Mouse (Mus musculus) lung, embryonic 15.5 days (tissue): ENCODE measurements around the gene Trim56. TPM values are rescaled to one million over a fixed set of nuclear protein-coding genes. Genes with fewer than 3 reads are reported as not detected.
"Not testable (repeated sequence)": the region's sequence is repeated elsewhere in the genome, so short reads cannot be mapped to it uniquely, and the experiment has no call there.

ENCODE experiments used
- ATAC-seq: fragments of 200-750 bp; cut with Nextera tagmentation; 2 replicates; pipeline ENCODE4 v1.8.0; 2017; ENCODE audit warnings: moderate number of reproducible peaks, borderline replicate concordance; ENCODE audit not compliant: low FRiP score, low TSS enrichment; ENCODE audit errors: extremely low read depth
- H3K27ac ChIP-seq: fragments of 300-500 bp; sonication (generic); 2 replicates; pipeline ENCODE4 v1.5.1; 2015; ENCODE audit warnings: moderate library complexity, mild to moderate bottlenecking, inconsistent platforms
- H3K27me3 ChIP-seq: fragments of 300-500 bp; sonication (generic); 2 replicates; pipeline ENCODE4 v1.6.1; 2015; ENCODE audit warnings: inconsistent platforms
- H3K36me3 ChIP-seq: fragments of 300-500 bp; sonication (generic); 2 replicates; pipeline ENCODE4 v1.6.1; 2015; ENCODE audit warnings: inconsistent platforms
- H3K4me1 ChIP-seq: fragments of 300-500 bp; sonication (generic); 2 replicates; pipeline ENCODE4 v1.6.1; 2015; ENCODE audit warnings: inconsistent platforms
- H3K4me2 ChIP-seq: fragments of 300-500 bp; sonication (generic); 2 replicates; pipeline ENCODE4 v1.6.1; 2015; ENCODE audit warnings: inconsistent platforms, mild to moderate bottlenecking, moderate library complexity
- H3K4me3 ChIP-seq: fragments of 300-500 bp; sonication (generic); 2 replicates; pipeline ENCODE4 v1.5.1; 2015; ENCODE audit warnings: mild to moderate bottlenecking, inconsistent platforms
- H3K9ac ChIP-seq: fragments of 300-500 bp; sonication (generic); 2 replicates; pipeline ENCODE4 v1.6.1; 2015; ENCODE audit warnings: inconsistent platforms
- H3K9me3 ChIP-seq: fragments of 300-500 bp; sonication (generic); 2 replicates; pipeline ENCODE4 v1.6.1; 2016; ENCODE audit warnings: inconsistent platforms
- WGBS: fragments of 180-500 bp; shearing (Covaris S2); methylation state at CpG from one replicate; pipeline ENCODE4 v1.1.7; 2015; 5-methylcytosine and 5-hydroxymethylcytosine counted together
- polyA plus RNA-seq: library from polyadenylated mRNA; unstranded; fragments of >200 nt; fragmentation: Nextera tagmentation; extraction: Ambion mirVana; gene quantifications from 2 replicates; pipeline ENCODE4 v1.2.1, GENCODE M21; 2015

The Trim56 gene
- 9.8 and 10.5 TPM in 2 replicates for polyA plus RNA-seq

DNA sequence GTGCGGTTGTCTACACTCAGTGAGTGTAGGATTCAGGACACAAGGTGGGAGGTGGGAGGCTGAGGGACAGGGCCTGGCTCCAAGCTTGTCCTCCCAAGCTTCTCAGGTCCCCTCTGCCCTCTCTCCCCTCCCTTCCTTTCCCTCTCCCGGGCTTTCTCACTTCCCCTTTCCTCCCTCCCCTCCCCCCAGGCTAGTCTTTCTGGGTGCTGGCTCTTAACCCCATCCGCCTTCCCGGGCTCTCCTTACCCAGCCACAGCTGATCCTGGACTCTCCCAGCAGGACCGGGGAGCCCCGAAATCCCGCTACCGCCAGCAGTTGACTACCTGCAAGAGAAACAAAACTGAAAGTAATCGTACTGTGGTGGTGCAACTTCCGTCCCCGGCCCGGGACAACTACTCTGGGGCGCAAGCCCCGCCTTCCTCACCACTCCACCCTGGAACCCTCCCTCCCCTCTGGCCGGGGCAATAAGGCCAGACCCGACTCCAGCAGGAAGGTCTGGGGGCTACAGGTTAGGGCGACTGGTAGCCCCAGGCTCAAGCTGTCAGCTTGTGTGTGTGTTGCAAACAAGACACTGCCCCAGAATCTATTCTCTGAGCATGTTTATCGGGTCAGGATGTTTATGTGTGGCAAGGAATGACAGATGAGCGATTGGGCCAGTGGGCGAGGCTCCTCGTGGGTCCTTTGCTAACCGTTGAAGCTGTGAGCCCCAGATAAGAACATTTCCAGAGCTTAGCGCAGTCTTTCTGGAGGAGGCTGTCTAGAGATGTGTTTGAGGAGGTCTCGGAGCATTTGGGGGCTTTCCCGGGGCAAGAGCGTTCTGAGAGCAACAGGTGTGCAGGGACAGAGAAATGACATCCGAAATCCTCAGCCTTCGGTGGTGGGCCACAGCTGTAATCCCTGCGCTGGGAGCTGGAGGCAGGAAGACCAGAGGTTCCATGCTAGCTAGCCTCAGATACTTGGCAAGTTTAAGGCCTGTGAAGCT, at the start of gene Trim56:
Gene Trim56 (minus strand): TSS at position 344 of the 982 bp plus-strand sequence.
- peak; percentile 84 for ATAC-seq
- Histone ChIP-seq H3K4me2 (peak within 1 kb of the TSS; percentile 85), H3K36me3 (peaks cover 25% of the 10 kb centered on the region), H3K9me3 (no peaks in the 10 kb centered on the region), H3K4me1 (peaks cover 16% of the 10 kb centered on the region), H3K9ac (peak within 1 kb of the TSS; percentile 70), H3K27ac (peak within 1 kb of the TSS; percentile 75), H3K4me3 (peak within 1 kb of the TSS; percentile 75), H3K27me3 (no peaks in the 10 kb centered on the region)
- WGBS = 3% methylated on average over 29 of the region's 29 CpGs

DNA sequence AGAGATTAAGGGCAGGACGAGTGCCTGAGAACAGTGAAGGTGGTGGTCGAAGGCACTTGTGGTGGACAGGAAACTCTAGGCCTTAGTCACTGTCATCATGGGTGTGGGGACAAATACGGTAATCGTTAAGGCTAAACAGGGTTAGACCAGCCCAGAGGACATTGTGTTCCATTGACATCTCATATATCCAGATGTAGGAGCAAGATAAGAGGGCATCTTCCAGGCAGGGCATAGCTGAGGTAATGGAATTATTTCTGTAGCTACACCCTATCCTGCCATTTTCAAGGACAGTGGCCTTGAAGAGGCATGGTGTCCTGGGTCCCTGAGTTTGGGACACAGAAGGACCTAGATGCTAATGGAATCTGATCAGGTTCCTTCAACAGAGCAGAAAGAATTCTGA, 45.8 kb upstream of the Trim56 start:
- H3K36me3 ChIP-seq = no peaks in the 10 kb centered on the region
- no peaks in the 10 kb centered on the region for H3K27me3 ChIP-seq
- H3K9me3 ChIP-seq = no peaks in the 10 kb centered on the region; the same call in 1 of the 2 replicates
- H3K4me1 ChIP-seq = no peaks in the 10 kb centered on the region
- H3K27ac ChIP-seq = no peak overlapping the region
- no peak overlapping the region for H3K4me2 ChIP-seq
- no peak overlapping the region for H3K9ac ChIP-seq
- no peak for ATAC-seq
- H3K4me3 ChIP-seq = no peak overlapping the region
- WGBS = 64% methylated on average over 4 of the region's 4 CpGs

- Histone ChIP-seq H3K4me1 (no peaks in the 10 kb centered on the region), H3K4me3 (no peak overlapping the region), H3K4me2 (no peak overlapping the region), H3K9me3 (no peaks in the 10 kb centered on the region; the same call in 1 of the 2 replicates), H3K36me3 (no peaks in the 10 kb centered on the region), H3K27me3 (no peaks in the 10 kb centered on the region), H3K9ac (no peak overlapping the region), H3K27ac (no peak overlapping the region)
- 26% methylated on average over 11 of the region's 11 CpGs for WGBS
- no peak for ATAC-seq
Observed at GRCm38 (mm10) chr5:137159461-137159860, 43.5 kb upstream of the Trim56 start.

- no peak overlapping the region for H3K27ac ChIP-seq
- H3K4me2 ChIP-seq = no peak overlapping the region
- H3K4me1 ChIP-seq = no peaks in the 10 kb centered on the region
- H3K9ac ChIP-seq = no peak overlapping the region
- no peaks in the 10 kb centered on the region for H3K27me3 ChIP-seq
- 86% methylated on average over 5 of the region's 5 CpGs for WGBS
- H3K4me3 ChIP-seq = no peak overlapping the region
- H3K9me3 ChIP-seq = peaks cover 4% of the 10 kb centered on the region; the same call in 1 of the 2 replicates
- no peaks in the 10 kb centered on the region for H3K36me3 ChIP-seq
- no peak for ATAC-seq
Observed at GRCm38 (mm10) chr5:137153289-137153688, 37.3 kb upstream of the Trim56 start.

GRCm38 (mm10) chr5:137152623-137153022, 36.6 kb upstream of the Trim56 start:
- H3K4me3 ChIP-seq = no peak overlapping the region
- no peak overlapping the region for H3K4me2 ChIP-seq
- 54% methylated on average over 2 of the region's 2 CpGs for WGBS
- H3K4me1 ChIP-seq = no peaks in the 10 kb centered on the region
- ATAC-seq = no peak; the same call in 1 of the 2 replicates
- H3K27ac ChIP-seq = no peak overlapping the region
- no peaks in the 10 kb centered on the region for H3K27me3 ChIP-seq
- H3K9ac ChIP-seq = no peak overlapping the region
- H3K36me3 ChIP-seq = no peaks in the 10 kb centered on the region
- H3K9me3 ChIP-seq = peaks cover 4% of the 10 kb centered on the region; the same call in 1 of the 2 replicates

DNA sequence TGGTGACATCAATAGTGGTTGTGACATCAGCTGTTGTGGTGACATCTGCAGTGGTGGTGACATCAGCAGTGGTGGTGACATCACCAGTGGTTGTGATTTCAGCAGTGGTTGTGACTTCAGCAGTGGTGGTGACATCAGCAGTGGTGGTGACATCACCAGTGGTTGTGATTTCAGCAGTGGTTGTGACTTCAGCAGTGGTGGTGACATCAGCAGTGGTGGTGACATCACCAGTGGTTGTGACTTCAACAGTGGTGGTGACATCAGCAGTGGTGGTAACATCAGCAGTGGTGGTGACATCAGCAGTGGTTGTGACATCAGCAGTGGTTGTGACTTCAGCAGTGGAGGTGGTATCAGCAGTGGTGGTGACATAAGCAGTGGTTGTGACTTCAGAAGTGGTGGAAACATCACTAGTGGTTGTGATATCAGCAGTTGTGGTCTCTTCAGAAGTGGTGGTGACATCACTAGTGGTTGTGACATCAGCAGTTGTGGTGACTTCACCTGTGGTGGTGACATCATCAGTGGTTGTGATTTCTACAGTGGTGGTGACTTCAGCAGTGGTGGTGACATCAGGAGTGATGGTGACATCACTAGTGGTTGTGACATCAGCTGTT, 33.4 kb upstream of the Trim56 start, which contains the start of gene Muc3:
Gene Muc3 (minus strand): TSS at position 51 of the 611 bp plus-strand sequence.
- not testable (repeated sequence) for H3K4me3 ChIP-seq, H3K4me1 ChIP-seq, H3K9me3 ChIP-seq, ATAC-seq, H3K4me2 ChIP-seq, H3K9ac ChIP-seq, H3K36me3 ChIP-seq, H3K27ac ChIP-seq, H3K27me3 ChIP-seq

DNA sequence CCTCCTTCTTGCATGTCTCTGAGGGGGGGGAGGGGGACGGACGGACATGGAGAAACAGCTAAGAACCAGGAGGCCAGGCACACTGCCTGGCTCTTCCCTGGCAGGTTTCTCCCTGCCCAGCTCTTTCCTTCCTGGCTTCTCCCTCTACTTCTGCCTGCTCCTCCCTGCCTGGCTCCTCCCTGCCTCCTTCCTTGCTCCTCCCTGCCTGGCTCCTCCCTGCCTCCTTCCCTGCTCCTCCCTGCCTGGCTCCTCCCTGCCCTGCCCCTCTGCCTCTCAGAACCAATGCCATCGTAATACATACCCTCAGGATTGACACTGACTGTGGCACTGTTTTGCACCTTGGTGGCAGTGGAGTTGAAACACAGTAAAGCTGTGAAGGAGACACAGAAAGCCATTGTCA, 24.8 kb upstream of the Trim56 start:
- WGBS = 22% methylated on average over 3 of the region's 3 CpGs
- no peak overlapping the region for H3K27ac ChIP-seq
- H3K27me3 ChIP-seq = no peaks in the 10 kb centered on the region
- no peak overlapping the region for H3K9ac ChIP-seq
- H3K4me1 ChIP-seq = no peaks in the 10 kb centered on the region
- no peaks in the 10 kb centered on the region for H3K9me3 ChIP-seq
- H3K36me3 ChIP-seq = no peaks in the 10 kb centered on the region
- no peak for ATAC-seq
- H3K4me2 ChIP-seq = no peak overlapping the region
- no peak overlapping the region for H3K4me3 ChIP-seq

GRCm38 (mm10) chr5:137138977-137139376, 23.0 kb upstream of the Trim56 start:
- H3K9me3 ChIP-seq = no peaks in the 10 kb centered on the region
- H3K36me3 ChIP-seq = no peaks in the 10 kb centered on the region
- 74% methylated on average over 10 of the region's 10 CpGs for WGBS
- no peak overlapping the region for H3K4me2 ChIP-seq
- H3K9ac ChIP-seq = no peak overlapping the region
- H3K4me1 ChIP-seq = no peaks in the 10 kb centered on the region
- no peak for ATAC-seq
- no peaks in the 10 kb centered on the region for H3K27me3 ChIP-seq
- H3K4me3 ChIP-seq = no peak overlapping the region
- H3K27ac ChIP-seq = no peak overlapping the region

- H3K4me3 ChIP-seq = no peak overlapping the region
- no peaks in the 10 kb centered on the region for H3K27me3 ChIP-seq
- H3K27ac ChIP-seq = no peak overlapping the region
- H3K36me3 ChIP-seq = no peaks in the 10 kb centered on the region
- 28% methylated on average over 11 of the region's 11 CpGs for WGBS
- ATAC-seq = no peak
- no peaks in the 10 kb centered on the region for H3K4me1 ChIP-seq
- H3K4me2 ChIP-seq = no peak overlapping the region
- H3K9me3 ChIP-seq = no peaks in the 10 kb centered on the region
- H3K9ac ChIP-seq = no peak overlapping the region
Observed at GRCm38 (mm10) chr5:137134959-137135358, 18.9 kb upstream of the Trim56 start.

DNA sequence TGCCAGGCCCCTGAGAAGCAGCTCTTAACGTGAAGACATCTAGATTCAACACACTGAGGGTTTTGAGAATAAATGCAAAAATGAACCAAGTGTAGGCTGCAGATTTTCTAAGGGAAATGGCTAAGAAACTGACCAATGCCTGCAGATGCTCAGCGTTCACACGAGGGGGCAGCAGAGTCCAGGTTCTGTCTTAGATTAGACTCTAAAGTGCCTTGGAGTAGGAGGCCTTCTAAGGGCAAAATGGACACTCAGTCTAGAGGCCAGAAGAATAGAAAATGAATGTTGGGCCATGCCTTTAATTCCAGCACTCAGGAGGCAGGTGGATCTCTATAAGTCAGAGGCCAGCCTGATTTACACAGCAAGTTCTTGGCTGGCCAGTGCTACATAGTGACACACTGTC, 15.5 kb upstream of the Trim56 start:
- no peaks in the 10 kb centered on the region for H3K9me3 ChIP-seq

DNA sequence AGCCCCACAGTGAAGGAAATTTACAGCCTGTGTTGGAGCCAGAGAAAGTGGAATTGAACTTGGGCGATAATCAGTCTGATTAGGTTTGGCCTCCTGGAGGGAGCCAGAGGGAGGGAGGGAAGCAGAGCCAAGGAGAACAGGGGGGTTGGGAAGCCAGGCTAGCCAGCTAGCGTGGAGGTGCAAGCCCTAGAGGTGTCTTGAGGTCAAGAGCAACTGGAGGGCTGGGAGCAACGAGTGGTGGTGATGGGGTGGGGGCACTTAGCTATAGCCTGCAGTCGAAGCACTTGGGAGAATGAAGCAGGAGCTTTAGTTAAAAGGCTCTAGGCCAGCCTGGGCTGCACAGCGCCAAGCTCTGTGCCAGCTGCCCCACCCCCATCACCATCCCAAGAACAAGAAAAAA, 13.3 kb upstream of the Trim56 start:
- H3K4me1 ChIP-seq = no peaks in the 10 kb centered on the region
- no peaks in the 10 kb centered on the region for H3K36me3 ChIP-seq
- no peaks in the 10 kb centered on the region for H3K27me3 ChIP-seq
- 20% methylated on average over 5 of the region's 5 CpGs for WGBS
- no peak overlapping the region for H3K4me2 ChIP-seq
- no peak overlapping the region for H3K4me3 ChIP-seq
- no peaks in the 10 kb centered on the region for H3K9me3 ChIP-seq
- H3K27ac ChIP-seq = no peak overlapping the region
- no peak overlapping the region for H3K9ac ChIP-seq
- ATAC-seq = no peak

More for the DNA sequence above, 15.5 kb upstream of the Trim56 start:
- Histone ChIP-seq H3K4me2 (no peak overlapping the region), H3K9ac (no peak overlapping the region), H3K27me3 (no peaks in the 10 kb centered on the region), H3K4me3 (no peak overlapping the region), H3K36me3 (no peaks in the 10 kb centered on the region), H3K27ac (no peak overlapping the region), H3K4me1 (no peaks in the 10 kb centered on the region)
- peak; percentile 42; the same call in 1 of the 2 replicates for ATAC-seq
- 3% methylated on average over 3 of the region's 3 CpGs for WGBS

DNA sequence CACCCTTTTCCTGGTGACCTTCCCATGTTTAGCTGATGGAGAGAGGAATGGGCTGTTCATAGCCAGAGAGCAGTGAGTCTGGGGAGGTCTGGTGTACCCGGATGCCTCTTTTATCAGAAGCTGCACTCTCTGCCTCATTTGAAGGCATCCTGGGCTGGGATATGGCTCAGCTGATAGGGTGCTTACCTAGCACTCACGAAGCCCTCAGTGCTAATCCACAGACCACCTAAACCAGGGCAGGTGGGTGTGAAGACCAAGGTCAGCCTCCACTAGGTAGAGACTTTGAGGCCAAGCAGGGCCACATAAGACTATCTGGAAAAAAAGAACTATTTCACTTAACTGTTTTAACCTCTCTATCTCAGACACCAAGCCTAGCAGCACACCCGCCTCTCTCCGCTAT, 7.5 kb upstream of the Trim56 start:
- Histone ChIP-seq H3K27me3 (no peaks in the 10 kb centered on the region), H3K4me1 (no peaks in the 10 kb centered on the region), H3K4me2 (no peak overlapping the region), H3K9ac (no peak overlapping the region), H3K9me3 (no peaks in the 10 kb centered on the region), H3K36me3 (no peaks in the 10 kb centered on the region), H3K27ac (no peak overlapping the region), H3K4me3 (no peak overlapping the region)
- no peak for ATAC-seq
- WGBS = 71% methylated on average over 4 of the region's 4 CpGs
